Mouse (Mus musculus) kidney, embryonic 16.5 days (tissue): ENCODE measurements around the gene Fgfr2. TPM values are rescaled to one million over a fixed set of nuclear protein-coding genes. Genes with fewer than 3 reads are reported as not detected.
"Not testable (repeated sequence)": the region's sequence is repeated elsewhere in the genome, so short reads cannot be mapped to it uniquely, and the experiment has no call there.

Experiments
- ATAC-seq: fragments of 200-750 bp; cut with Nextera tagmentation; 2 replicates; pipeline ENCODE4 v1.8.0; 2017; ENCODE audit warnings: moderate TSS enrichment; ENCODE audit not compliant: low FRiP score, low TSS enrichment
- H3K27ac ChIP-seq: fragments of 300-500 bp; sonication (generic); 2 replicates; pipeline ENCODE4 v1.5.1; 2014; ENCODE audit warnings: low read length
- H3K27me3 ChIP-seq: fragments of 300-500 bp; sonication (generic); 2 replicates; pipeline ENCODE4 v1.6.1; 2014; ENCODE audit warnings: low read length, control low read depth, mixed read lengths; ENCODE audit not compliant: insufficient read depth
- H3K36me3 ChIP-seq: fragments of 300-500 bp; sonication (generic); 2 replicates; pipeline ENCODE4 v1.6.1; 2014; ENCODE audit warnings: low read length, control low read depth, mixed read lengths; ENCODE audit not compliant: insufficient read depth
- H3K4me1 ChIP-seq: fragments of 300-500 bp; sonication (generic); 2 replicates; pipeline ENCODE4 v1.6.1; 2014; ENCODE audit warnings: low read length, control low read depth, mixed read lengths; ENCODE audit not compliant: insufficient read depth
- H3K4me2 ChIP-seq: fragments of 300-500 bp; sonication (generic); replicated peaks from 2 replicates; pipeline ENCODE4 v1.6.1; 2014; ENCODE audit warnings: low read depth, low read length
- H3K4me3 ChIP-seq: fragments of 300-500 bp; sonication (generic); 2 replicates; pipeline ENCODE4 v1.5.1; 2014; ENCODE audit warnings: mild to moderate bottlenecking, low read length
- H3K9ac ChIP-seq: fragments of 300-500 bp; sonication (generic); replicated peaks from 2 replicates; pipeline ENCODE4 v1.6.1; 2014; ENCODE audit warnings: low read length
- H3K9me3 ChIP-seq: fragments of 300-500 bp; sonication (generic); 2 replicates; pipeline ENCODE4 v1.6.1; 2016; ENCODE audit warnings: low read length, control low read depth
- WGBS: fragments of 180-500 bp; shearing (Covaris S2); extraction: QIAGEN DNeasy Blood & Tissue Kit; methylation state at CpG from one replicate; pipeline ENCODE4 v1.1.7; 2014; 5-methylcytosine and 5-hydroxymethylcytosine counted together
- polyA plus RNA-seq: library from polyadenylated mRNA; unstranded; fragments of >200 nt; fragmentation: Nextera tagmentation; extraction: Ambion mirVana; gene quantifications from 2 replicates; pipeline ENCODE4 v1.2.1, GENCODE M21; 2015

Fgfr2 gene
- polyA plus RNA-seq, 1 experiment from 2014 or later: 118 TPM

- H3K4me2 ChIP-seq: no peak overlapping the region
- H3K9me3 ChIP-seq: no peaks in the 10 kb centered on the region
- H3K4me1 ChIP-seq: no peaks in the 10 kb centered on the region
- H3K9ac ChIP-seq: no peak overlapping the region
- H3K27me3 ChIP-seq: no peaks in the 10 kb centered on the region
- H3K36me3 ChIP-seq: no peaks in the 10 kb centered on the region
- ATAC-seq: no peak
- no peak overlapping the region for H3K27ac ChIP-seq
- no peak overlapping the region for H3K4me3 ChIP-seq
- WGBS: 63% methylated on average over 3 of the region's 3 CpGs
These were observed 1657.4 kb downstream of the Fgfr2 start for GRCm38 (mm10) chr7:131465735-131466134.

- H3K27ac ChIP-seq: no peak overlapping the region
- no peak overlapping the region for H3K4me3 ChIP-seq
- WGBS: 69% methylated on average over 3 of the region's 3 CpGs
- H3K4me2 ChIP-seq: no peak overlapping the region
- no peak for ATAC-seq
- H3K4me1 ChIP-seq: no peaks in the 10 kb centered on the region
- no peaks in the 10 kb centered on the region for H3K9me3 ChIP-seq
- H3K27me3 ChIP-seq: no peaks in the 10 kb centered on the region
- H3K9ac ChIP-seq: no peak overlapping the region
- H3K36me3 ChIP-seq: no peaks in the 10 kb centered on the region
These were observed 1658.0 kb downstream of the Fgfr2 start for GRCm38 (mm10) chr7:131465117-131465601.

DNA sequence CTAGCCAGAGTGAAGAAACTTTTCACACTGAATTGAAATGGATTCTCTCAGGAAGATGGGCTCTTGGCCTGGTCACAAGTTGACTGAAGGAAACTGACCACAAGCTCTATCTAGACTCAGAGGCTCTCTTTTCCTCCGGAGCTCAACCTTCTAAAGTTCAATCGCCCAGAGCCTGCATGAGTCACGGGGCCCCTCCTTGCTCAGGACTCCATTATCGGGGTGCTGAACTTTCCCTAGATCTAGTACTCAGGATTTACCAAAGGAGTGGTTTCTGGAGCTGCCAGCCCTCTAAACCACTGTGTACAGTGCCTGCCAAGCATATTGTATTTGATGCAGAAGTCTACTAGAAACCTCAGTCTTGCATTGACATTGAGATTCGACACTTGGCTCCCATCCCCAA lies 1666.4 kb downstream of the Fgfr2 start:
- no peak for ATAC-seq
- Histone ChIP-seq H3K9me3 (no peaks in the 10 kb centered on the region), H3K9ac (no peak overlapping the region), H3K4me1 (no peaks in the 10 kb centered on the region), H3K4me3 (no peak overlapping the region), H3K4me2 (no peak overlapping the region), H3K27me3 (no peaks in the 10 kb centered on the region), H3K36me3 (no peaks in the 10 kb centered on the region), H3K27ac (no peak overlapping the region)
- WGBS: 93% methylated on average over 5 of the region's 5 CpGs

DNA sequence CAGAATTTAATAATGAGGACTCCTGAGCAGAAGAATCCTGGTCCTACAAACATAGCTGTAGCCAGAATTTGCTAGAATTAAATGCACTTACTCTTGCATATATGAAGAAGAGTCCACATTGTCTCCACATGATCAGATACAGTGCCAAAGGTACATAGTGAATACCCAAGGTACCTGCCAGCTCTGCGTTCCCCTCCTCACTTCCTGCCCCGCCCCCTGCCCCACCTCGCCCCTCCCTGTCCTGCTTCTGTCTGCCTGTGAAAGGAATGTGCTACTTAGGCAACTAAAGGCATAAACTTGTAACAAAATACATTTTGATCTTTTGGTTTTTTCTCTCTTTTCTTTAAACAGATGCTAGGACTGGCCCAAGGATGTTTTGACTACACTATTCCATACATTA lies 1686.1 kb downstream of the Fgfr2 start:
- WGBS: 70% methylated on average over 3 of the region's 3 CpGs
- ATAC-seq: no peak
- no peak overlapping the region for H3K27ac ChIP-seq

GRCm38 (mm10) chr7:131434276-131434675 lies 1688.9 kb downstream of the Fgfr2 start:
- 87% methylated on average over 1 of the region's 1 CpGs for WGBS
- H3K9me3 ChIP-seq: peaks cover 4% of the 10 kb centered on the region; the same call in 1 of the 2 replicates
- H3K4me2 ChIP-seq: no peak overlapping the region
- no peak overlapping the region for H3K9ac ChIP-seq
- H3K27ac ChIP-seq: no peak overlapping the region
- no peak overlapping the region for H3K4me3 ChIP-seq
- H3K4me1 ChIP-seq: no peaks in the 10 kb centered on the region
- H3K36me3 ChIP-seq: peaks cover 22% of the 10 kb centered on the region
- no peaks in the 10 kb centered on the region for H3K27me3 ChIP-seq
- ATAC-seq: no peak

More for the DNA sequence above, 1686.1 kb downstream of the Fgfr2 start:
- Histone ChIP-seq H3K9ac (no peak overlapping the region), H3K4me3 (no peak overlapping the region), H3K4me2 (no peak overlapping the region), H3K9me3 (no peaks in the 10 kb centered on the region), H3K4me1 (no peaks in the 10 kb centered on the region), H3K27me3 (no peaks in the 10 kb centered on the region), H3K36me3 (peaks cover 11% of the 10 kb centered on the region; the same call in 1 of the 2 replicates)

- WGBS: 15% methylated on average over 1 of the region's 1 CpGs
- H3K4me2 ChIP-seq: no peak overlapping the region
- H3K27ac ChIP-seq: no peak overlapping the region
- no peak overlapping the region for H3K9ac ChIP-seq
- peaks cover 4% of the 10 kb centered on the region; the same call in 1 of the 2 replicates for H3K9me3 ChIP-seq
- no peaks in the 10 kb centered on the region for H3K27me3 ChIP-seq
- ATAC-seq: no peak; the same call in 1 of the 2 replicates
- no peaks in the 10 kb centered on the region for H3K4me1 ChIP-seq
- H3K36me3 ChIP-seq: peaks cover 28% of the 10 kb centered on the region
- no peak overlapping the region for H3K4me3 ChIP-seq
These were observed 1690.9 kb downstream of the Fgfr2 start for GRCm38 (mm10) chr7:131432244-131432643.

- Histone ChIP-seq H3K4me2 (no peak overlapping the region), H3K9ac (no peak overlapping the region), H3K27ac (no peak overlapping the region), H3K27me3 (no peaks in the 10 kb centered on the region), H3K36me3 (peaks cover 25% of the 10 kb centered on the region), H3K9me3 (peaks cover 4% of the 10 kb centered on the region; the same call in 1 of the 2 replicates), H3K4me3 (no peak overlapping the region), H3K4me1 (no peaks in the 10 kb centered on the region)
- WGBS: 86% methylated on average over 5 of the region's 5 CpGs
- no peak for ATAC-seq
These were observed 1695.8 kb downstream of the Fgfr2 start for GRCm38 (mm10) chr7:131427331-131427730.

DNA sequence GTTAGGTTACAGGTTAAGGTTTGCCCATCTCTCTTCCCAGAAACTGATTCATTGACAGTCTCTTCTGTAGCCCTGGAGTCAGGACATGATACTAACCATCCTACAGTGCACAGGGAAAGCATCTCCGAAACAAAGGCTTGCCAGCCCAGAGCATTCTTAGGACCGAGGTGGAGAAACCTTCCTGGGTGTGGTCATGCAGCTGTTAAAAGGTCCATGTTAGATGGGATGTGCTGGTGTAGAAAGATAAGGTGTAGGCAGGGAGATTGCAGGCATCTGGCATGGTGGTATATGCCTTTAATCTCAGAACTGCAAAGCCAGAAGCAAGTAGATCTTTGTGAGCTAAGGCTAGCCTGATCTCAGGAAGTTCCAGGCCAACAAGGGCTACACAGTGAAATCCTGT lies 1698.2 kb downstream of the Fgfr2 start:
- no peaks in the 10 kb centered on the region for H3K27me3 ChIP-seq
- 78% methylated on average over 2 of the region's 2 CpGs for WGBS
- no peaks in the 10 kb centered on the region for H3K4me1 ChIP-seq
- H3K27ac ChIP-seq: no peak overlapping the region
- peaks cover 12% of the 10 kb centered on the region for H3K36me3 ChIP-seq
- H3K9me3 ChIP-seq: no peaks in the 10 kb centered on the region
- ATAC-seq: no peak
- H3K9ac ChIP-seq: no peak overlapping the region
- H3K4me2 ChIP-seq: no peak overlapping the region
- no peak overlapping the region for H3K4me3 ChIP-seq

DNA sequence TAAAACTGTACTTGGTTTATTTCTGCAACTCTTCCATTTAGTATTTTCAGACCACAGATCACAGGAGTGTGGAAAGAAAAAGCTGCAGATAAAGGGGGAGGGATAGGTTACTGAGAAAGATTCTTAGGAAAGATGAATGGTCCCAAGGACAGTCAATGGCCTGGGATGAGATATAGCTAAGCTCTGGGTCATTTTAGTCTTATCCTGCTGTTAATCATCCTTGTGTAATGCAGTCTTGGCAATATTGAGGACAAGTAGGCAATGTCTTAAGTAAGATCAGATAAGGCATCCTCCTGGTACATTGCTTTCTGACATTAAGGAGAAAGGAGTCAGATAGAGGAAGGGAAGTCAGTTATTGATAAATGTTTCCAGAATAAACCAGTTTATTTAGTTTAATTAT lies 1705.5 kb downstream of the Fgfr2 start:
- Histone ChIP-seq H3K27me3 (no peaks in the 10 kb centered on the region), H3K9me3 (no peaks in the 10 kb centered on the region), H3K9ac (no peak overlapping the region), H3K4me1 (peaks cover 14% of the 10 kb centered on the region; the same call in 1 of the 2 replicates), H3K36me3 (no peaks in the 10 kb centered on the region), H3K4me3 (no peak overlapping the region), H3K4me2 (no peak overlapping the region), H3K27ac (no peak overlapping the region)
- ATAC-seq: no peak

DNA sequence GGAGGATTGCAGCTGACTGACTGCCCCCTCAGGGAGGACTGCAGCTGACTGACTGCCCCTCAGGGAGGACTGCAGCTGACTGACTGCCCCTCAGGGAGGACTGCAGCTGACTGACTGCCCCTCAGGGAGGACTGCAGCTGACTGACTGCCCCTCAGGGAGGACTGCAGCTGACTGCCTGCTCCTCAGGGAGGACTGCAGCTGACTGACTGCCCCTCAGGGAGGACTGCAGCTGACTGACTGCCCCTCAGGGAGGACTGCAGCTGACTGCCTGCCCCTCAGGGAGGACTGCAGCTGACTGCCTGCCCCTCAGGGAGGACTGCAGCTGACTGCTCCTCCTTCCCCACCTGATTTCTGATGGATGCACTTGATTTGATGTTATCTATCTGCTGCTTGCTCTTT lies 1706.4 kb downstream of the Fgfr2 start:
- H3K4me2 ChIP-seq, H3K27me3 ChIP-seq, ATAC-seq, H3K9me3 ChIP-seq, H3K9ac ChIP-seq, H3K27ac ChIP-seq, H3K4me3 ChIP-seq, H3K36me3 ChIP-seq: not testable (repeated sequence)
- peaks cover 14% of the 10 kb centered on the region; the same call in 1 of the 2 replicates for H3K4me1 ChIP-seq
